Mouse (Mus musculus) forebrain, embryonic 16.5 days (tissue): Measurements from ENCODE around the gene Gm12216. TPM values are rescaled to one million over a fixed set of nuclear protein-coding genes. Genes with fewer than 3 reads are reported as not detected.

ENCODE experiments used
- ATAC-seq: fragments of 200-750 bp; cut with Nextera tagmentation; 2 replicates; pipeline ENCODE4 v1.8.0; 2017; ENCODE audit warnings: mild to moderate bottlenecking, moderate library complexity
- H3K27ac ChIP-seq: fragments of 300-500 bp; sonication (generic); 2 replicates; pipeline ENCODE4 v1.5.1; 2014; ENCODE audit warnings: low read length, control low read depth
- H3K27me3 ChIP-seq: fragments of 300-500 bp; sonication (generic); replicated peaks from 2 replicates; pipeline ENCODE4 v1.6.1; 2014; ENCODE audit warnings: low read length; ENCODE audit not compliant: control insufficient read depth, insufficient read depth
- H3K36me3 ChIP-seq: fragments of 300-500 bp; sonication (generic); 2 replicates; pipeline ENCODE4 v1.6.1; 2014; ENCODE audit not compliant: control insufficient read depth, insufficient read depth
- H3K4me1 ChIP-seq: fragments of 300-500 bp; sonication (generic); replicated peaks from 2 replicates; pipeline ENCODE4 v1.6.1; 2014; ENCODE audit warnings: low read length; ENCODE audit not compliant: control insufficient read depth, insufficient read depth
- H3K4me2 ChIP-seq: fragments of 300-500 bp; sonication (generic); 2 replicates; pipeline ENCODE4 v1.6.1; 2014; ENCODE audit warnings: mild to moderate bottlenecking, low read length, control low read depth
- H3K4me3 ChIP-seq: fragments of 300-500 bp; sonication (generic); replicated peaks from 2 replicates; pipeline ENCODE4 v1.5.1; 2014; ENCODE audit warnings: mild to moderate bottlenecking, low read length, control low read depth
- H3K9ac ChIP-seq: fragments of 300-500 bp; sonication (generic); replicated peaks from 2 replicates; pipeline ENCODE4 v1.6.1; 2014; ENCODE audit warnings: low read depth, low read length, control low read depth
- H3K9me3 ChIP-seq: fragments of 300-500 bp; sonication (generic); 2 replicates; pipeline ENCODE4 v1.6.1; 2016; ENCODE audit warnings: low read length; ENCODE audit not compliant: control insufficient read depth
- WGBS: fragments of 180-500 bp; shearing (Covaris S2); extraction: QIAGEN DNeasy Blood & Tissue Kit; methylation state at CpG from one replicate; pipeline ENCODE4 v1.1.7; 2014; 5-methylcytosine and 5-hydroxymethylcytosine counted together
- polyA plus RNA-seq: library from polyadenylated mRNA; unstranded; fragments of >200 nt; fragmentation: Nextera tagmentation; extraction: Ambion mirVana; gene quantifications from 2 replicates; pipeline ENCODE4 v1.2.1, GENCODE M21; 2015

The Gm12216 gene
- polyA plus RNA-seq, 1 experiment from 2014 or later = 0.39 TPM

DNA sequence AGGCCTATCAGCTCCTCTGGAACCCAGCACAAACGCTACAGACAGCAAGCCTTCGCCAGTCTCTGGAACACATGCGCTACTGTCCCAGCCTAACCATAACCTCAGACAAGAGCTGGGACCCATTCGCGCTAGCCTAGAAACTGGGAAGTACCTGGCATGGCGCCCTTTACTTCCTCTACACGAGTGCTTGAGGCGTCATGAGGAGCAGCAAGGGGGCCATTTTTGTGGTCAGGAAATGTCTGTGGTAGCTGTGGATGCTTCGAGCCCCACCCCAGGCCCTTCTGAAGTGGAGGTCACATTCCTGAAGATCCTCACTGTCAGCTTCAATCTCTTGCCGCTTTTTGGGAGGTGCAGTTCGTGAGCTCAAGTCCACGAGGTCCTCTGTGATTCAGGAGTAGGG is 56.0 kb downstream of the Gm12216 start:
- ATAC-seq = no peak
- Histone ChIP-seq H3K27me3 (no peaks in the 10 kb centered on the region), H3K4me3 (no peak overlapping the region), H3K36me3 (no peaks in the 10 kb centered on the region), H3K9ac (no peak overlapping the region), H3K9me3 (no peaks in the 10 kb centered on the region), H3K27ac (no peak overlapping the region), H3K4me2 (no peak overlapping the region), H3K4me1 (no peaks in the 10 kb centered on the region)
- 90% methylated on average over 12 of the region's 12 CpGs for WGBS

DNA sequence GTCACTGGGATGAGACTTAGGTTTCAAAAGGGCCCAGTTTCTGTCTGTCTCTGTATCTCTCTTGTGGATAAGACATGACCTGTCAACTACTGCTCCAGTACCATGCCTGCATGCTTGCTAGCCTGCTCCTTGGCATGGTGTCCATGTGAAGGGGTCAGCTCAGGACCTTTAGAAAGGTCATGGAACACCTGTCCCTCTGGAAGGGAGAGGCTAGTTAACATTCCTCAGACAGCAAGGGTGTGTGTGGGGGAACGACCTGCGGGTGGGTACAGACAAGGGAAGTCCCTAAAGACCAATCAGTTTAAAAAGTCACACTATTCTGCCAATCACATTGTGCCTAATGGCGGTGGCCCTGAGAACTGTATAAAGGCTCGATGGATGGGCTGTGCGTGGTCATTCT is 58.1 kb downstream of the Gm12216 start:
- H3K9me3 ChIP-seq = no peaks in the 10 kb centered on the region
- no peak overlapping the region for H3K9ac ChIP-seq
- H3K27me3 ChIP-seq = no peaks in the 10 kb centered on the region
- H3K4me2 ChIP-seq = no peak overlapping the region
- ATAC-seq = no peak
- H3K27ac ChIP-seq = no peak overlapping the region
- no peak overlapping the region for H3K4me3 ChIP-seq
- H3K36me3 ChIP-seq = no peaks in the 10 kb centered on the region
- H3K4me1 ChIP-seq = no peaks in the 10 kb centered on the region
- 95% methylated on average over 5 of the region's 5 CpGs for WGBS

DNA sequence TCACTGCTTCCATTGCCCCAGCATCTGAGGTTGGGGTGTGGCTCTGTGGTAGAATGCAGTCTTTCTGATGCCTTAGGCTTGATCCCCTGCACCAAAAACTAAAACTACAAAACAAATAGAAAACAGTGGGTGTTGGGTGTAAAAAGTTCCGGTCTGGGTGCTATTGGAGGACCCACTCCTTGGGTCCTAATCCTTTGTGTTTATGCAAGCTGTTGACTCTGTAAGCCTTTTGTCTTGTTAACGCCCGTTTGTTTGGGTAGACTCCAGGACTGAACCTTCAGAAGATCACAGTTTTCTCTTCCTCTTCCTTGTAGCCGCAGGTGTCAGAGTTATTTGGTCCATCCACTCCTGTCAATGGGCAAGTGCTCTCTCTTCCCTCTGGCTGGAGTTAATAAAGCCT is 59.0 kb downstream of the Gm12216 start:
- H3K4me1 ChIP-seq = no peaks in the 10 kb centered on the region
- no peak overlapping the region for H3K27ac ChIP-seq
- H3K36me3 ChIP-seq = no peaks in the 10 kb centered on the region
- H3K4me2 ChIP-seq = no peak overlapping the region
- ATAC-seq = no peak
- no peak overlapping the region for H3K9ac ChIP-seq
- no peaks in the 10 kb centered on the region for H3K9me3 ChIP-seq
- no peaks in the 10 kb centered on the region for H3K27me3 ChIP-seq
- H3K4me3 ChIP-seq = no peak overlapping the region
- whole genome bisulfite sequencing = 67% methylated on average over 4 of the region's 4 CpGs

DNA sequence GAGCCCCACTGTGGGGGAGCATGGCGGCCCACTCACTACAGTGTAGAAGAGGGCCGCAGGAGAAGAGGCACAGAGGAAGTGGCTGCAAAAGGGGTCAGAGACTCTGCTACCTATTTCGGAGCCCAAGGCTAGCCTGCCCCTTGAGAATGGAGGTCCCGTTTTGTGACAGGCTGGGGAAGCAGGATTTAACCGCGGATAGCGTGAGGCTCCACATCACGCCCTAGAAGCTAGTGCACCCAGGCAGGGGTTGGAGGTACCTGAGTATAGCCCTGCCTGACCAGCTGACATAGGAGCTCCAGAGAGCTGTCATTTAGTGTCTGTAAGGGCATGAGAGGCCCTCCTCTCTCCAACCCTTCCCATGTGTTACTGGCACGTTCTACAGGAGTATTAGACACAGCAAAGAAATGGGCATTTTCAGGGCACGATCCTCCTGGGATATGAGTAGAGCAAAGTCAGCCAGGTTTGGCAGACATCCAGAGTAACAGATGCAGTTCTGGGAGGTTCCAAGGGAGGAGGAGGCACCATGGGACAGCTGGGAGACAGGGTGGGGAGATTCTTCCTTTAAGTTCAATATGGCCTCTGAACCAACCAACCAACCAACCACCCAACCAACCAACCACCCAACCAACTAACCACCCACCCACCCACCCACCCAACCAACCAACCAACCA is 60.9 kb downstream of the Gm12216 start:
- no peak for ATAC-seq
- H3K4me3 ChIP-seq = no peak overlapping the region
- no peak overlapping the region for H3K27ac ChIP-seq
- WGBS = 94% methylated on average over 10 of the region's 10 CpGs
- no peaks in the 10 kb centered on the region for H3K9me3 ChIP-seq
- no peaks in the 10 kb centered on the region for H3K4me1 ChIP-seq
- no peak overlapping the region for H3K9ac ChIP-seq
- H3K27me3 ChIP-seq = no peaks in the 10 kb centered on the region
- H3K36me3 ChIP-seq = no peaks in the 10 kb centered on the region
- H3K4me2 ChIP-seq = no peak overlapping the region

- no peak overlapping the region for H3K9ac ChIP-seq
- H3K4me2 ChIP-seq = no peak overlapping the region
- H3K4me1 ChIP-seq = no peaks in the 10 kb centered on the region
- H3K4me3 ChIP-seq = no peak overlapping the region
- no peaks in the 10 kb centered on the region for H3K9me3 ChIP-seq
- H3K36me3 ChIP-seq = no peaks in the 10 kb centered on the region
- ATAC-seq = no peak
- no peak overlapping the region for H3K27ac ChIP-seq
- 51% methylated on average over 6 of the region's 6 CpGs for WGBS
- no peaks in the 10 kb centered on the region for H3K27me3 ChIP-seq
Measured at GRCm38 (mm10) chr11:53797386-53797920, 61.6 kb downstream of the Gm12216 start.

GRCm38 (mm10) chr11:53796409-53797151 is 62.5 kb downstream of the Gm12216 start:
- Histone ChIP-seq H3K4me3 (no peak overlapping the region), H3K36me3 (no peaks in the 10 kb centered on the region), H3K4me2 (no peak overlapping the region), H3K9me3 (no peaks in the 10 kb centered on the region), H3K9ac (no peak overlapping the region), H3K27me3 (no peaks in the 10 kb centered on the region), H3K27ac (no peak overlapping the region), H3K4me1 (no peaks in the 10 kb centered on the region)
- WGBS = 69% methylated on average over 12 of the region's 12 CpGs
- ATAC-seq = no peak

DNA sequence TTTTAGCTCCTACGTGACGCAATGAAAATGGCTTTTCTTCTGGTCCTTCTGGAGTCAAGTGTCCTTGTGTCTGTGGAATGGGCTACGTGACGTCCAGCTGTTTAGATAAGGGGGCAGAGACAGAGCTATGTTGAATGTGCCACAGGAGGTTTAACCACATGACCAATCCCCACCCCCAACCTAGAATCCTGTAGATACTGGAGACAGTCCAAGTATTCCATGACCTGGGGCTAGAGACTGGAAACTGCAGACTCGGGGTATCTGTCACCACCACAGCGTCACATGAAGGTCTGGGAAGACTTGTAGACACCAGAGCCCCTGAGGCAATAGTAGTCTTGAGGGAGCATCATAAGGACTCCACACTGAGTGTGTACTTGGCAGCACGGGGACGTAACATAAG is 63.2 kb downstream of the Gm12216 start:
- Histone ChIP-seq H3K4me1 (no peaks in the 10 kb centered on the region), H3K4me2 (no peak overlapping the region), H3K9me3 (no peaks in the 10 kb centered on the region), H3K4me3 (no peak overlapping the region), H3K36me3 (no peaks in the 10 kb centered on the region), H3K9ac (no peak overlapping the region), H3K27ac (no peak overlapping the region), H3K27me3 (no peaks in the 10 kb centered on the region)
- 81% methylated on average over 8 of the region's 8 CpGs for WGBS
- no peak for ATAC-seq

- Histone ChIP-seq H3K9ac (no peak overlapping the region), H3K9me3 (no peaks in the 10 kb centered on the region), H3K27me3 (no peaks in the 10 kb centered on the region), H3K4me1 (no peaks in the 10 kb centered on the region), H3K4me2 (no peak overlapping the region), H3K4me3 (no peak overlapping the region), H3K27ac (no peak overlapping the region), H3K36me3 (no peaks in the 10 kb centered on the region)
- WGBS = 78% methylated on average over 25 of the region's 25 CpGs
- no peak for ATAC-seq
Measured at GRCm38 (mm10) chr11:53794671-53795557, 64.1 kb downstream of the Gm12216 start.

- no peak for ATAC-seq
- Histone ChIP-seq H3K9ac (no peak overlapping the region), H3K4me1 (no peaks in the 10 kb centered on the region), H3K27me3 (no peaks in the 10 kb centered on the region), H3K36me3 (no peaks in the 10 kb centered on the region), H3K4me2 (no peak overlapping the region), H3K4me3 (no peak overlapping the region), H3K9me3 (no peaks in the 10 kb centered on the region), H3K27ac (no peak overlapping the region)
- WGBS = 83% methylated on average over 3 of the region's 3 CpGs
Measured at GRCm38 (mm10) chr11:53794015-53794414, 65.0 kb downstream of the Gm12216 start.
